Mouse (Mus musculus) CH12.LX (cell line): Measurements from ENCODE around the gene Sirt6. TPM values are rescaled to one million over a fixed set of nuclear protein-coding genes. Genes with fewer than 3 reads are reported as not detected.

ENCODE experiments used
- DNase-seq: peaks from one replicate; pipeline ENCODE4 v3.0.0-alpha.2; 2013; ENCODE audit errors: extremely low read depth
- H3K27ac ChIP-seq: 2 replicates; pipeline ENCODE4 v1.5.1; 2012; ENCODE audit warnings: low read depth, mild to moderate bottlenecking, control low read depth, moderate library complexity; ENCODE audit not compliant: insufficient read depth
- H3K27me3 ChIP-seq: replicated peaks from 2 replicates; pipeline ENCODE3; 2012; ENCODE audit warnings: inconsistent platforms
- H3K36me3 ChIP-seq, 2 experiments: replicated peaks in 1 of 2; 2 replicates each; pipeline versions ENCODE3 to v1.6.1; 2012; ENCODE audit warnings: inconsistent platforms in 1 of 2, low read length in 1 of 2, mild to moderate bottlenecking in 1 of 2, mixed read lengths in 1 of 2, moderate library complexity in 1 of 2; ENCODE audit not compliant: control insufficient read depth in 1 of 2, insufficient read depth in 1 of 2
- H3K4me1 ChIP-seq, 2 experiments: 2 replicates each; pipeline ENCODE4 v1.6.1; 2012; ENCODE audit warnings: inconsistent platforms in 1 of 2, moderate library complexity in 1 of 2; ENCODE audit not compliant: insufficient read depth in 2 of 2, control insufficient read depth in 1 of 2
- H3K4me2 ChIP-seq: 2 replicates; pipeline ENCODE4 v1.6.1; 2012; ENCODE audit warnings: low read depth, mild to moderate bottlenecking, control low read depth; ENCODE audit not compliant: poor library complexity, insufficient read depth, severe bottlenecking
- H3K4me3 ChIP-seq, 3 experiments: fragments of 150-350 bp in 1 of 3; sonication (generic) in 1 of 3; replicated peaks in 1 of 3; 2 replicates each; pipeline versions ENCODE3 to v1.5.1; 2011 to 2012; ENCODE audit warnings: low read depth in 2 of 3, low read length in 2 of 3, mild to moderate bottlenecking in 2 of 3, moderate library complexity in 2 of 3, control low read depth in 1 of 3, improper control_type of control experiment in 1 of 3, inconsistent platforms in 1 of 3, mixed read lengths in 1 of 3; ENCODE audit not compliant: poor library complexity in 1 of 3
- H3K79me2 ChIP-seq: replicated peaks from 2 replicates; pipeline ENCODE4 v1.6.1; 2012; ENCODE audit warnings: mild to moderate bottlenecking, moderate library complexity; ENCODE audit not compliant: control insufficient read depth, poor library complexity, insufficient read depth, severe bottlenecking; ENCODE audit errors: extremely low read depth
- H3K9ac ChIP-seq: 2 replicates; pipeline ENCODE4 v1.6.1; 2012; ENCODE audit warnings: low read depth, mild to moderate bottlenecking, control low read depth, moderate library complexity; ENCODE audit not compliant: insufficient read depth
- H3K9me3 ChIP-seq: replicated peaks from 2 replicates; pipeline ENCODE3; 2012; ENCODE audit warnings: low read length, inconsistent platforms, mixed read lengths
- CHD1 ChIP-seq: IDR thresholded peaks from 2 replicates; pipeline ENCODE4 v1.6.1; 2012; ENCODE audit warnings: low read depth, low read length, improper control_type of control experiment, inconsistent platforms
- EP300 ChIP-seq: IDR thresholded peaks from 2 replicates; pipeline ENCODE4 v1.6.1; 2011; ENCODE audit warnings: low read length, improper control_type of control experiment
- GABPA ChIP-seq: IDR thresholded peaks from 2 replicates; pipeline ENCODE4 v1.6.1; 2012; ENCODE audit warnings: low read depth, low read length, improper control_type of control experiment, inconsistent platforms; ENCODE audit not compliant: insufficient replicate concordance
- HCFC1 ChIP-seq: IDR thresholded peaks from 2 replicates; pipeline ENCODE4 v1.6.1; 2012; ENCODE audit warnings: low read depth, mild to moderate bottlenecking, inconsistent platforms, low read length, improper control_type of control experiment
- IRF4 ChIP-seq: IDR thresholded peaks from 2 replicates; pipeline ENCODE4 v1.6.1; 2014; ENCODE audit warnings: low read depth, mild to moderate bottlenecking, inconsistent platforms, low read length, improper control_type of control experiment
- MAFK ChIP-seq: IDR thresholded peaks from 2 replicates; pipeline ENCODE4 v1.6.1; 2011; ENCODE audit warnings: low read length, improper control_type of control experiment; ENCODE audit not compliant: insufficient replicate concordance
- MAX ChIP-seq: IDR thresholded peaks from 2 replicates; pipeline ENCODE4 v1.6.1; 2011; ENCODE audit warnings: low read length, improper control_type of control experiment
- MEF2A ChIP-seq: IDR thresholded peaks from 2 replicates; pipeline ENCODE4 v1.6.1; 2014; ENCODE audit warnings: low read depth, mild to moderate bottlenecking, inconsistent platforms, low read length, improper control_type of control experiment, borderline replicate concordance
- MXI1 ChIP-seq: IDR thresholded peaks from 2 replicates; pipeline ENCODE4 v1.6.1; 2011; ENCODE audit warnings: mild to moderate bottlenecking, low read depth, low read length, improper control_type of control experiment
- MYC ChIP-seq: IDR thresholded peaks from 2 replicates; pipeline ENCODE4 v1.6.1; 2011; ENCODE audit warnings: low read depth, mild to moderate bottlenecking, improper control_type of control experiment, low read length
- NELFE ChIP-seq: IDR thresholded peaks from 2 replicates; pipeline ENCODE4 v1.6.1; 2011; ENCODE audit warnings: low read depth, low read length, improper control_type of control experiment
- NRF1 ChIP-seq: IDR thresholded peaks from 2 replicates; pipeline ENCODE4 v1.6.1; 2014; ENCODE audit warnings: low read depth, mild to moderate bottlenecking, inconsistent platforms, low read length, improper control_type of control experiment, moderate library complexity
- SMC3 ChIP-seq: IDR thresholded peaks from 2 replicates; pipeline ENCODE4 v1.6.1; 2011; ENCODE audit warnings: low read depth, low read length, improper control_type of control experiment
- USF2 ChIP-seq: conservative IDR thresholded peaks from 2 replicates; pipeline ENCODE4 v1.6.1; 2011; ENCODE audit warnings: low read depth, low read length, improper control_type of control experiment
- ZMIZ1 ChIP-seq: IDR thresholded peaks from 2 replicates; pipeline ENCODE4 v1.6.1; 2012; ENCODE audit warnings: low read depth, mild to moderate bottlenecking, inconsistent platforms, low read length, improper control_type of control experiment
- dilution Hi-C: fragments of 300-500 bp; cut with MboI; formaldehyde crosslinking; loops from 2 replicates; pipeline ENCODE4 v1.14.3; 2020; ENCODE audit warnings: low sequenced_read_pairs; ENCODE audit not compliant: extremely low pct_unique_long_range_greater_than_20kb, extremely low pct_ligation_motif_present
- in situ Hi-C: fragments of 300-500 bp; cut with MboI; formaldehyde crosslinking; loops from 3 replicates; pipeline ENCODE4 v1.14.3; 2019; ENCODE audit warnings: low sequenced_read_pairs, low pct_ligation_motif_present, low pct_unique_long_range_greater_than_20kb, mixed read lengths
- polyA plus RNA-seq: library from polyadenylated mRNA; unstranded; fragments of >175 nt; gene quantifications from 2 replicates; pipeline ENCODE4 v1.2.1, GENCODE M21; 2012; ENCODE audit warnings: low read depth; ENCODE audit not compliant: insufficient read length
- total RNA-seq, 2 experiments: library from RNA; depleted of rRNA; stranded (reverse); fragments of 300-350 nt in 1 of 2; fragments of >200 nt in 1 of 2; gene quantifications; 2 replicates each; pipeline ENCODE4 v1.2.3; 2012 to 2014

Gene Sirt6
- total and polyA plus RNA-seq, 3 experiments, result 16.9 to 36.4 (median 17.8) TPM

GRCm38 (mm10) chr10:81605974-81606751 lies 21.4 kb downstream of the Sirt6 start, which contains the start of gene BC025920 (continued):
- TF ChIP-seq CHD1 (no peak), MXI1 (peak; percentile 91), SMC3 (no peak), USF2 (no peak), EP300 (no peak), IRF4 (no peak; the same call in 1 of the 2 replicates), MAX (peak; percentile 95), MYC (peak; percentile 91), MAFK (no peak), NRF1 (no peak), ZMIZ1 (no peak), HCFC1 (peak; percentile 90), GABPA (no peak), NELFE (peak; percentile 77)

DNA sequence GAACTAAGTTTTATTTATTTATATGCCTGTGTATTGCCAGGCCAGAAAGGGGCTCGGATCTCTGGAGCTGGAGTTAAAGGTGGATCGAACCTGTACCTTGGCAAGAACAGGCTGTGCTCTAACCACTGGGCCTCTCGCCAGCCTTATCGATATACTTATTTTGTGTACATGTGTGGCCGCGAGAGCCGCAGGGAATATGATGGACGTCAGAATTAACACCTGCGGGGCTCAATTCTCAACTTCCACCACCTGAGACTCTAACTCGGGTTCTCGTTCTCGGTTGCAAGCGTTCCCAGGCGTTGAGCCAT lies 22.0 kb downstream of the Sirt6 start:
- Histone ChIP-seq H3K9ac (peak overlapping the region; percentile 36; the same call in 1 of the 2 replicates), H3K4me2 (peak overlapping the region; percentile 91), H3K9me3 (no peaks in the 10 kb centered on the region), H3K4me1 (peaks cover 16 to 32% of the 10 kb centered on the region in 2 experiments), H3K27ac (peak overlapping the region; percentile 55), H3K79me2 (no peaks in the 10 kb centered on the region), H3K4me3 (peak overlapping the region; percentile 42 to 68 (median 56)), H3K27me3 (peaks cover 17% of the 10 kb centered on the region), H3K36me3 (peaks cover 6 to 27% of the 10 kb centered on the region in 2 experiments)
- TF ChIP-seq USF2 (no peak), MEF2A (0 out of 2 replicates have a peak, but pooled peaks have one; percentile 11)
- dilution Hi-C loops (no loop called here), in situ Hi-C loops (loop anchor here (10.0 kb wide), 1 partner anchor 111 kb away; the partner anchor contains the start of gene Ncln)
- no peak for DNase-seq
